In the genomic region with DNA sequence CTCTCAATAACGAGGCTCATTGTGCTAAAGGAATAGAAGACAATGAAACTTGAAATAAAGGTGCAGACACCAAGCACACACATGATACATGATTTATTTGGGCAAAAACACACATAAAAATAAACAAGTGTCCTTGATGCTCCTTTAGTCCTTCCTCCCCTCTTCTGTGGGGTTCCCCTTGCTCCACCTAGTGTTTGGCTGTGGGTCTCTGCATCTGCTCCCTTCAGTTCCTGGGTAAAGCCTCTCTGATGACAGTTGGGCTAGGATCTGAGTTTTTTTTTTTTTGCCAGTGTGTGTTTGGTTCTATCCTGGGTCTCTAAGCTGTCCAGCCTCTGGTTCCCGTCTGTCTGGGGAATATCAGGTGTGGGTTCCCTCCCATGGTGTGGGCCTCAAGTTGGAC, we compare ENCODE assay signal across 11 mouse cellular contexts.
A peak's percentile ranks its signal among the peaks of the same experiment; 100 is the strongest.
DNase-seq lines count a peak whose midpoint lies in the region; ATAC-seq and TF ChIP-seq lines count a peak whose summit lies in the region.
"Had no signal": no experiment of that assay in that cellular context is flagged by ENCODE, and none has a peak within 500 bp of the region (broad histone marks: within the 10 kb centered on the region; RNA-seq: fewer than 3 reads in every experiment).

No protein-coding gene starts in this region.

- H3K36me3 ChIP-seq in CH12.LX (replicated peaks in 1 of 2; ENCODE audit: control insufficient read depth in 1 of 2, insufficient read depth in 1 of 2, low read length in 1 of 2) = no peaks in the 10 kb centered on the region
- H3K36me3 ChIP-seq in intestine, embryonic 16.5 days (ENCODE audit: control insufficient read depth, insufficient read depth, low read length) = no peaks in the 10 kb centered on the region

- no peaks in the 10 kb centered on the region for H3K27me3 ChIP-seq in CH12.LX (replicated peaks)
- no peaks in the 10 kb centered on the region for H3K27me3 ChIP-seq in intestine, embryonic 16.5 days (replicated peaks; ENCODE audit: control insufficient read depth, insufficient read depth, low read length)
- H3K27me3 ChIP-seq: embryonic facial prominence, embryonic 12.5 days; limb, embryonic 12.5 days had no signal

- no peak overlapping the region for H3K27ac ChIP-seq in CH12.LX (ENCODE audit: insufficient read depth, low read depth)
- H3K27ac ChIP-seq in intestine, embryonic 16.5 days (ENCODE audit: low read length) = no peak overlapping the region
- H3K27ac ChIP-seq: embryonic facial prominence, embryonic 12.5 days; limb, embryonic 12.5 days had no signal

- no peak overlapping the region for H3K4me3 ChIP-seq in CH12.LX (replicated peaks in 1 of 3; ENCODE audit: low read depth in 2 of 3, low read length in 2 of 3, poor library complexity in 1 of 3)
- H3K4me3 ChIP-seq in intestine, embryonic 16.5 days (ENCODE audit: low read length) = no peak overlapping the region
- H3K4me3 ChIP-seq: embryonic facial prominence, embryonic 12.5 days; limb, embryonic 12.5 days had no signal

- TF ChIP-seq CTCF in CH12.LX (conservative IDR thresholded peaks at IDR 0.05 in 1 of 2, IDR thresholded peaks at IDR 0.05 in 1 of 2; ENCODE audit: low read depth in 2 of 2, low read length in 2 of 2) = peak in 1 of 2 experiments; percentile 60; a peak in 2 of 4 replicates

- in situ Hi-C loops in CH12.LX (cut with MboI; ENCODE audit: low pct_ligation_motif_present, low pct_unique_long_range_greater_than_20kb, low sequenced_read_pairs) = no loop called here

- 74% methylated on average over 2 of the region's 2 CpGs for WGBS in intestine, embryonic 16.5 days

- no peaks in the 10 kb centered on the region for H3K9me3 ChIP-seq in CH12.LX (replicated peaks; ENCODE audit: low read length)
- no peaks in the 10 kb centered on the region for H3K9me3 ChIP-seq in intestine, embryonic 16.5 days (ENCODE audit: control insufficient read depth, low read length)
- H3K9me3 ChIP-seq: embryonic facial prominence, embryonic 12.5 days; limb, embryonic 12.5 days had no signal

- H3K9ac ChIP-seq in CH12.LX (ENCODE audit: insufficient read depth, low read depth) = no peak overlapping the region
- H3K9ac ChIP-seq in intestine, embryonic 16.5 days (ENCODE audit: low read depth, low read length) = no peak overlapping the region
- H3K9ac ChIP-seq: embryonic facial prominence, embryonic 12.5 days; limb, embryonic 12.5 days had no signal

- no peaks in the 10 kb centered on the region for H3K79me2 ChIP-seq in CH12.LX (replicated peaks; ENCODE audit: control insufficient read depth, extremely low read depth, insufficient read depth, poor library complexity, severe bottlenecking)

- peak; percentile 33 for TF ChIP-seq RAD21 in CH12.LX (IDR thresholded peaks at IDR 0.05; ENCODE audit: low read depth, low read length)

- dilution Hi-C loops in CH12.LX (cut with MboI; ENCODE audit: extremely low pct_ligation_motif_present, extremely low pct_unique_long_range_greater_than_20kb, low sequenced_read_pairs) = no loop called here

- H3K4me2 ChIP-seq in CH12.LX (ENCODE audit: insufficient read depth, low read depth, poor library complexity, severe bottlenecking) = no peak overlapping the region
- H3K4me2 ChIP-seq in intestine, embryonic 16.5 days (ENCODE audit: low read depth, low read length) = no peak overlapping the region
- H3K4me2 ChIP-seq: embryonic facial prominence, embryonic 12.5 days; limb, embryonic 12.5 days had no signal

- no peak for TF ChIP-seq EP300 in CH12.LX (IDR thresholded peaks at IDR 0.05; ENCODE audit: low read length)

- no peaks in the 10 kb centered on the region for H3K4me1 ChIP-seq in CH12.LX (ENCODE audit: control insufficient read depth in 1 of 2, insufficient read depth in 2 of 2)
- no peaks in the 10 kb centered on the region for H3K4me1 ChIP-seq in intestine, embryonic 16.5 days (ENCODE audit: control insufficient read depth, insufficient read depth, low read length)
- H3K4me1 ChIP-seq: embryonic facial prominence, embryonic 12.5 days; limb, embryonic 12.5 days had no signal

- no peak for TF ChIP-seq POLR2A in CH12.LX (IDR thresholded peaks at IDR 0.05; ENCODE audit: low read depth, low read length)

- peak; percentile 37 for DNase-seq in CD4-positive, CD25-positive, alpha-beta regulatory T cell, adult 2 months (ENCODE audit: low read depth, low spot score)
- DNase-seq in kidney, adult 9 months = peak; percentile 22
- DNase-seq in kidney, adult 11 months = no peak
- DNase-seq in CH12.LX (ENCODE audit: extremely low read depth) = no peak
- peak; percentile 27 to 39 for DNase-seq in kidney, postnatal 25 days
- no peak for DNase-seq in testis, postnatal 10 days (ENCODE audit: low spot score)

- ATAC-seq in CD4-positive, CD25-positive, alpha-beta regulatory T cell, adult 4 months = no peak
- ATAC-seq in intestine, embryonic 16.5 days = no peak
- ATAC-seq: midbrain, embryonic 16.5 days had no signal

TF ChIP-seq in CH12.LX, 34 proteins besides CTCF, POLR2A, EP300 and RAD21:
- TF ChIP-seq USF2 (conservative IDR thresholded peaks at IDR 0.05; ENCODE audit: low read depth, low read length) = no peak
- TF ChIP-seq SMC3 (IDR thresholded peaks at IDR 0.05; ENCODE audit: low read depth, low read length) = peak; percentile 68
- TF ChIP-seq TCF12 (IDR thresholded peaks at IDR 0.05; ENCODE audit: low read depth, low read length) = no peak
- TF ChIP-seq ZMIZ1 (IDR thresholded peaks at IDR 0.05; ENCODE audit: low read depth, low read length) = no peak
- no peak for TF ChIP-seq ZKSCAN1 (IDR thresholded peaks at IDR 0.05; ENCODE audit: borderline replicate concordance, low read depth, low read length)

Comparison
In these comparisons a context has a peak if more than half of its experiments do, and no peak if none do; other contexts are left out.
1. DNase-seq: peak in CD4-positive, CD25-positive, alpha-beta regulatory T cell, adult 2 months (single experiment), kidney, adult 9 months (single experiment) and kidney, postnatal 25 days (2 of 2); none in kidney, adult 11 months (single experiment), CH12.LX (single experiment) and testis, postnatal 10 days (single experiment).